Mouse (Mus musculus) neural tube, embryonic 13.5 days (tissue): ENCODE measurements at regions not wholly inside any gene's neighbourhood (a gene's known extent, or its start where the extent isn't known, plus 50 kb on each side); places are given as distances from the start of the nearest gene placed in this dataset.

Experiments
- ATAC-seq: fragments of 200-750 bp; cut with Nextera tagmentation; 2 replicates; pipeline ENCODE4 v1.8.0; 2017; ENCODE audit warnings: low read depth, mild to moderate bottlenecking, moderate TSS enrichment, moderate library complexity
- H3K27ac ChIP-seq: fragments of 300-500 bp; sonication (generic); replicated peaks from 2 replicates; pipeline ENCODE4 v1.5.1; 2015; ENCODE audit warnings: moderate library complexity, mild to moderate bottlenecking, inconsistent platforms
- H3K27me3 ChIP-seq: fragments of 300-500 bp; sonication (generic); 2 replicates; pipeline ENCODE4 v1.6.1; 2015; ENCODE audit warnings: mild to moderate bottlenecking, inconsistent platforms
- H3K36me3 ChIP-seq: fragments of 300-500 bp; sonication (generic); 2 replicates; pipeline ENCODE4 v1.6.1; 2015; ENCODE audit warnings: mild to moderate bottlenecking, inconsistent platforms
- H3K4me1 ChIP-seq: fragments of 300-500 bp; sonication (generic); replicated peaks from 2 replicates; pipeline ENCODE4 v1.6.1; 2015; ENCODE audit warnings: inconsistent platforms
- H3K4me2 ChIP-seq: fragments of 300-500 bp; sonication (generic); 2 replicates; pipeline ENCODE4 v1.6.1; 2015; ENCODE audit warnings: inconsistent platforms, mild to moderate bottlenecking, moderate library complexity
- H3K4me3 ChIP-seq: fragments of 300-500 bp; sonication (generic); 2 replicates; pipeline ENCODE4 v1.5.1; 2015; ENCODE audit warnings: mild to moderate bottlenecking, inconsistent platforms
- H3K9ac ChIP-seq: fragments of 300-500 bp; sonication (generic); 2 replicates; pipeline ENCODE4 v1.6.1; 2015; ENCODE audit warnings: moderate library complexity, mild to moderate bottlenecking, inconsistent platforms
- H3K9me3 ChIP-seq: fragments of 300-500 bp; sonication (generic); 2 replicates; pipeline ENCODE4 v1.6.1; 2016; ENCODE audit warnings: inconsistent platforms
- WGBS: fragments of 180-500 bp; shearing (Covaris S2); methylation state at CpG from one replicate; pipeline ENCODE4 v1.1.7; 2015; 5-methylcytosine and 5-hydroxymethylcytosine counted together

- Histone ChIP-seq H3K27me3 (no peaks in the 10 kb centered on the region), H3K27ac (no peak overlapping the region), H3K4me3 (no peak overlapping the region), H3K4me1 (no peaks in the 10 kb centered on the region), H3K9me3 (no peaks in the 10 kb centered on the region), H3K4me2 (no peak overlapping the region), H3K36me3 (no peaks in the 10 kb centered on the region), H3K9ac (no peak overlapping the region)
- WGBS: 44% methylated on average over 5 of the region's 5 CpGs
- no peak for ATAC-seq
Observed at GRCm38 (mm10) chr16:87044773-87045561, 309.0 kb upstream of the N6amt1 start.

- no peak for ATAC-seq
Observed at GRCm38 (mm10) chr16:87043689-87044088, 310.3 kb upstream of the N6amt1 start.

GRCm38 (mm10) chr16:87040366-87040765, 313.6 kb upstream of the N6amt1 start:
- no peak overlapping the region for H3K4me2 ChIP-seq
- WGBS: 88% methylated on average over 4 of the region's 4 CpGs
- H3K4me3 ChIP-seq: no peak overlapping the region
- no peaks in the 10 kb centered on the region for H3K4me1 ChIP-seq
- H3K27me3 ChIP-seq: no peaks in the 10 kb centered on the region
- H3K27ac ChIP-seq: no peak overlapping the region
- ATAC-seq: no peak
- H3K36me3 ChIP-seq: no peaks in the 10 kb centered on the region
- no peaks in the 10 kb centered on the region for H3K9me3 ChIP-seq
- no peak overlapping the region for H3K9ac ChIP-seq

More at GRCm38 (mm10) chr16:87043689-87044088, 310.3 kb upstream of the N6amt1 start:
- Histone ChIP-seq H3K4me1 (no peaks in the 10 kb centered on the region), H3K36me3 (no peaks in the 10 kb centered on the region), H3K27me3 (no peaks in the 10 kb centered on the region), H3K9me3 (no peaks in the 10 kb centered on the region), H3K4me2 (no peak overlapping the region), H3K9ac (no peak overlapping the region), H3K27ac (no peak overlapping the region), H3K4me3 (no peak overlapping the region)

GRCm38 (mm10) chr16:87039861-87040260, 314.1 kb upstream of the N6amt1 start:
- WGBS: 96% methylated on average over 1 of the region's 1 CpGs
- ATAC-seq: no peak
- no peaks in the 10 kb centered on the region for H3K36me3 ChIP-seq
- no peaks in the 10 kb centered on the region for H3K4me1 ChIP-seq
- H3K27me3 ChIP-seq: no peaks in the 10 kb centered on the region
- no peak overlapping the region for H3K27ac ChIP-seq
- H3K9me3 ChIP-seq: no peaks in the 10 kb centered on the region
- no peak overlapping the region for H3K4me3 ChIP-seq
- H3K9ac ChIP-seq: no peak overlapping the region
- H3K4me2 ChIP-seq: no peak overlapping the region

- no peaks in the 10 kb centered on the region for H3K36me3 ChIP-seq
- H3K9ac ChIP-seq: no peak overlapping the region
- H3K27me3 ChIP-seq: no peaks in the 10 kb centered on the region
- no peaks in the 10 kb centered on the region for H3K4me1 ChIP-seq
- no peak overlapping the region for H3K4me2 ChIP-seq
- H3K9me3 ChIP-seq: no peaks in the 10 kb centered on the region
- H3K4me3 ChIP-seq: no peak overlapping the region
- WGBS: 74% methylated on average over 6 of the region's 6 CpGs
- H3K27ac ChIP-seq: no peak overlapping the region
- ATAC-seq: no peak
Observed at GRCm38 (mm10) chr16:87037061-87037460, 316.9 kb upstream of the N6amt1 start.

GRCm38 (mm10) chr16:87031836-87032235, 322.1 kb upstream of the N6amt1 start:
- 84% methylated on average over 3 of the region's 3 CpGs for WGBS
- Histone ChIP-seq H3K9me3 (no peaks in the 10 kb centered on the region), H3K9ac (no peak overlapping the region), H3K27me3 (no peaks in the 10 kb centered on the region), H3K4me2 (no peak overlapping the region), H3K4me1 (no peaks in the 10 kb centered on the region), H3K27ac (no peak overlapping the region), H3K36me3 (no peaks in the 10 kb centered on the region), H3K4me3 (no peak overlapping the region)
- ATAC-seq: no peak

- ATAC-seq: no peak
- H3K4me3 ChIP-seq: no peak overlapping the region
- H3K9ac ChIP-seq: no peak overlapping the region
- no peak overlapping the region for H3K27ac ChIP-seq
- no peak overlapping the region for H3K4me2 ChIP-seq
- WGBS: 82% methylated on average over 5 of the region's 5 CpGs
- H3K27me3 ChIP-seq: no peaks in the 10 kb centered on the region
- H3K4me1 ChIP-seq: no peaks in the 10 kb centered on the region
- no peaks in the 10 kb centered on the region for H3K36me3 ChIP-seq
- H3K9me3 ChIP-seq: no peaks in the 10 kb centered on the region
Observed at GRCm38 (mm10) chr16:87028516-87029145, 325.4 kb upstream of the N6amt1 start.

- Histone ChIP-seq H3K9ac (no peak overlapping the region), H3K4me1 (no peaks in the 10 kb centered on the region), H3K4me3 (no peak overlapping the region), H3K4me2 (no peak overlapping the region), H3K27me3 (no peaks in the 10 kb centered on the region), H3K27ac (no peak overlapping the region), H3K9me3 (no peaks in the 10 kb centered on the region), H3K36me3 (no peaks in the 10 kb centered on the region)
- 71% methylated on average over 1 of the region's 1 CpGs for WGBS
- ATAC-seq: no peak
Observed at GRCm38 (mm10) chr16:87027621-87028020, 326.4 kb upstream of the N6amt1 start.

- H3K36me3 ChIP-seq: no peaks in the 10 kb centered on the region
Observed at GRCm38 (mm10) chr16:87022041-87022440, 331.9 kb upstream of the N6amt1 start.

GRCm38 (mm10) chr16:87017107-87017670, 336.8 kb upstream of the N6amt1 start:
- H3K27ac ChIP-seq: no peak overlapping the region
- H3K27me3 ChIP-seq: no peaks in the 10 kb centered on the region
- H3K4me1 ChIP-seq: no peaks in the 10 kb centered on the region
- no peak overlapping the region for H3K4me3 ChIP-seq
- no peaks in the 10 kb centered on the region for H3K9me3 ChIP-seq
- WGBS: 86% methylated on average over 7 of the region's 7 CpGs
- no peak overlapping the region for H3K9ac ChIP-seq
- H3K36me3 ChIP-seq: no peaks in the 10 kb centered on the region
- ATAC-seq: no peak
- no peak overlapping the region for H3K4me2 ChIP-seq

More at GRCm38 (mm10) chr16:87022041-87022440, 331.9 kb upstream of the N6amt1 start:
- Histone ChIP-seq H3K9ac (no peak overlapping the region), H3K27me3 (no peaks in the 10 kb centered on the region), H3K4me3 (no peak overlapping the region), H3K27ac (no peak overlapping the region), H3K4me1 (no peaks in the 10 kb centered on the region), H3K4me2 (no peak overlapping the region), H3K9me3 (no peaks in the 10 kb centered on the region)
- 91% methylated on average over 4 of the region's 4 CpGs for WGBS
- no peak for ATAC-seq

GRCm38 (mm10) chr16:87001579-87001978, 352.4 kb upstream of the N6amt1 start:
- Histone ChIP-seq H3K27ac (no peak overlapping the region), H3K9ac (no peak overlapping the region), H3K4me2 (no peak overlapping the region), H3K27me3 (no peaks in the 10 kb centered on the region), H3K9me3 (no peaks in the 10 kb centered on the region), H3K36me3 (no peaks in the 10 kb centered on the region), H3K4me1 (peaks cover 5% of the 10 kb centered on the region; the same call in 1 of the 2 replicates), H3K4me3 (no peak overlapping the region)
- WGBS: 68% methylated on average over 3 of the region's 3 CpGs
- ATAC-seq: peak; percentile 36; the same call in 1 of the 2 replicates

- WGBS: 48% methylated on average over 3 of the region's 3 CpGs
- ATAC-seq: peak; percentile 59; the same call in 1 of the 2 replicates
- H3K4me1 ChIP-seq: peaks cover 5% of the 10 kb centered on the region; the same call in 1 of the 2 replicates
Observed at GRCm38 (mm10) chr16:87001135-87001534, 352.9 kb upstream of the N6amt1 start.

More at GRCm38 (mm10) chr16:87001135-87001534, 352.9 kb upstream of the N6amt1 start:
- H3K27me3 ChIP-seq: no peaks in the 10 kb centered on the region
- no peak overlapping the region for H3K27ac ChIP-seq
- H3K9ac ChIP-seq: no peak overlapping the region
- H3K4me2 ChIP-seq: no peak overlapping the region
- no peaks in the 10 kb centered on the region for H3K36me3 ChIP-seq
- no peaks in the 10 kb centered on the region for H3K9me3 ChIP-seq
- no peak overlapping the region for H3K4me3 ChIP-seq
